Comparison of ENCODE assay signal across 9 mouse cellular contexts in the genomic region with DNA sequence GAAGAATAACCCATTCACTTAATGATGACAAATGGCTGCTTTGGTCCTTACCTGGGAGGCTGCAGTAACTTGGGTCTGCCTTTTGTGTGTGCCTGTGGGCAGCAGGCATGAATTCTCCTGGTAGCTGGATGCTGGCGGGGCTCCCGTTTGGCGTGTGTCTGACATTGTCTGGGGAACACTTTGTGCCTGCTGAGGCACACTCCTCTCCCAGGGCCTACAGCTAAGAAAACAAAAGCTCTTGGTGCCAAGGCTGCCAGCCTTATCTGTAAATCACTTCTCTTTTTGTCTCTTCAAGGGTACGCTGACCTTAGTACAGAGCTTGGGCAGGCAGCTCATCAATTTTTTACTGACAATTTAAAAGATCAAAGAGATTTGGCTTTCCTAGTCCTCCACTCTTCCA.
DNase-seq lines count a peak whose midpoint lies in the region; ATAC-seq lines count a peak whose summit lies in the region.
"Had no signal": no experiment of that assay in that cellular context is flagged by ENCODE, and none has a peak within 500 bp of the region (broad histone marks: within the 10 kb centered on the region; RNA-seq: fewer than 3 reads in every experiment).

No protein-coding gene starts in this region.

- no peak overlapping the region for H3K27ac ChIP-seq in forebrain, embryonic 13.5 days
- no peak overlapping the region for H3K27ac ChIP-seq in forebrain, embryonic 11.5 days (ENCODE audit: low read depth, low read length)
- H3K27ac ChIP-seq: heart, embryonic 13.5 days had no signal

- no peak overlapping the region for H3K4me3 ChIP-seq in forebrain, embryonic 13.5 days
- H3K4me3 ChIP-seq in forebrain, embryonic 11.5 days (ENCODE audit: low read depth, low read length) = no peak overlapping the region
- H3K4me3 ChIP-seq: heart, embryonic 13.5 days had no signal

- H3K9me3 ChIP-seq in forebrain, embryonic 13.5 days (replicated peaks) = no peaks in the 10 kb centered on the region
- H3K9me3 ChIP-seq in forebrain, embryonic 11.5 days (ENCODE audit: control insufficient read depth, low read length) = no peaks in the 10 kb centered on the region
- H3K9me3 ChIP-seq: heart, embryonic 13.5 days had no signal

- no peak overlapping the region for H3K9ac ChIP-seq in forebrain, embryonic 13.5 days
- H3K9ac ChIP-seq in forebrain, embryonic 11.5 days (ENCODE audit: low read length) = no peak overlapping the region
- H3K9ac ChIP-seq: heart, embryonic 13.5 days had no signal

- ATAC-seq in forebrain, embryonic 13.5 days = peak; percentile 27; the same call in 1 of the 2 replicates
- ATAC-seq in forebrain, embryonic 11.5 days (replicated peaks; ENCODE audit: low FRiP score) = no peak

- no peak for DNase-seq in forebrain, embryonic 11.5 days (ENCODE audit: low spot score)
- DNase-seq in lung, postnatal 36 days = peak; percentile 9
- DNase-seq in lung, postnatal 14 days = no peak
- peak; percentile 6 for DNase-seq in heart, postnatal 4 days
- DNase-seq in ovary, postnatal 14 days (ENCODE audit: low spot score) = peak; percentile 29
- DNase-seq in gastrocnemius, adult 18-20 months (ENCODE audit: low spot score) = no peak
- no peak for DNase-seq in spleen, postnatal 4 days (ENCODE audit: low spot score in 2 of 2)

- WGBS in forebrain, embryonic 13.5 days = 23% methylated on average over 4 of the region's 4 CpGs
- WGBS in forebrain, embryonic 11.5 days = 49% methylated on average over 4 of the region's 4 CpGs

- no peaks in the 10 kb centered on the region for H3K4me1 ChIP-seq in forebrain, embryonic 13.5 days
- H3K4me1 ChIP-seq in forebrain, embryonic 11.5 days (replicated peaks; ENCODE audit: control insufficient read depth, insufficient read depth, low read length) = no peaks in the 10 kb centered on the region
- H3K4me1 ChIP-seq: heart, embryonic 13.5 days had no signal

- no peak overlapping the region for H3K4me2 ChIP-seq in forebrain, embryonic 13.5 days
- no peak overlapping the region for H3K4me2 ChIP-seq in forebrain, embryonic 11.5 days (ENCODE audit: low read depth, low read length, severe bottlenecking)
- H3K4me2 ChIP-seq: heart, embryonic 13.5 days had no signal

- H3K27me3 ChIP-seq in forebrain, embryonic 13.5 days = no peaks in the 10 kb centered on the region
- H3K27me3 ChIP-seq in forebrain, embryonic 11.5 days (ENCODE audit: control insufficient read depth, insufficient read depth, low read length) = no peaks in the 10 kb centered on the region
- H3K27me3 ChIP-seq: heart, embryonic 13.5 days had no signal

- H3K36me3 ChIP-seq in forebrain, embryonic 13.5 days (ENCODE audit: poor library complexity, severe bottlenecking) = no peaks in the 10 kb centered on the region
- H3K36me3 ChIP-seq in forebrain, embryonic 11.5 days (ENCODE audit: control insufficient read depth, insufficient read depth, low read length) = no peaks in the 10 kb centered on the region
- H3K36me3 ChIP-seq: heart, embryonic 13.5 days had no signal

Comparison
In these comparisons a context has a peak if more than half of its experiments do, and no peak if none do; other contexts are left out.
1. DNase-seq: peak in lung, postnatal 36 days (single experiment), heart, postnatal 4 days (single experiment) and ovary, postnatal 14 days (single experiment); none in forebrain, embryonic 11.5 days (single experiment), lung, postnatal 14 days (single experiment), gastrocnemius, adult 18-20 months (single experiment) and spleen, postnatal 4 days (0 of 2).